Mouse (Mus musculus): ENCODE data around the gene Gpat2.

DNA sequence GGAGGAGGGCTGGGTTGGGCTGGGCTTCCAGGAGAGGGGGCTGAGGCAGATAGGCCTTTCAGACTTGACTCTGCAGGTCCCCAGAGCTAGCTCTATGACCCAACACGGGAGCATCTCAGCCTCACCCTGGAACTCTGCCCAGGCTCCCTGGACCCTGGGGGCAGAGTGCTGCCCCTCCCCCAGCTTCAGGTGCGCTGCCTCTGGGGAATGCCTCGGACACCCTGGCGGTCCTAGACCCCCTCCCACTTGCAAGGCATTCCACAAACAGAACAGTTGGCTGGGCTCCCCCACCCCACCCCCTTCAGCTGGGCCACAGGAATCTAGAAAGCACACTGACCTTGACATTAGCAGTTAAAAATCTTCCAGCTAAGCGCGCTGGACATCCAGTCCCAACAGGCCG lies 24.7 kb downstream of the Gpat2 start:
- no peak for TF ChIP-seq GATA1 (IDR thresholded peaks at IDR 0.05; ENCODE audit: borderline replicate concordance, low read length)
- no peak for TF ChIP-seq CTCF (IDR thresholded peaks at IDR 0.05; ENCODE audit: low read depth, low read length)
- no peak for TF ChIP-seq TAL1 (conservative IDR thresholded peaks at IDR 0.05; ENCODE audit: low read depth, low read length)

Measured in G1E (cell line).